Mouse (Mus musculus): Measurements from ENCODE around the gene Dlgap1.

The Dlgap1 gene

DNA sequence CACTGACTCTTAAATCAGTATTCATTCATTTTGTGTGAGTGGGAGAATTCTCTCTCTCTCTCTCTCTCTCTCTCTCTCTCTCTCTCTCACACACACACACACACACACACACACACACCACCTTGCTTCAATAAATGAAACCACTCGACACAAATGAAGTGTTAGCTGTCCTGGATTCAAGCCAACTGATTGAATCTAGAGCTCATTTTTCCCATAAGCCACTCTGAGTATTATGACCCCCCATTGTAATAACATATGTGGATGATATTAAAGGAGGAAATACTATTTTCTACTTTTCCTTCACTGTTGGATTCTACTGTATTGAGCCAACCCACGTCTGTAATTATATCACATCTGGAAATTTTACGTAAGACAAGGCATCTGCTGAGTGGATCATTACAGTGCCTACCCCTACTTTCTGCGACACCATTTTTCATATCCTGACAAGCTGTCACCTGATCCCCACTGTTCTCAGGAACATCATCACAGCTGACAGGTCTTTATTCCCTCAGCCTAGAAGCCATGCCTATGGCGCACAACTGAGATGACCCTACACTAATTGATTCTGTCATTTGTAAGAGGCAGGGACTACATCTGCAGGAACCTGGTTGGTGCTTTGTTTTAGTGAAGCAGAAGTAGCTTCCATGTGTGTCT is 645.7 kb downstream of the Dlgap1 start:
- no peak for DNase-seq (ENCODE audit: low spot score in 2 of 2)

GRCm38 (mm10) chr17:70622493-70622892 is 653.6 kb downstream of the Dlgap1 start:
- DNase-seq (ENCODE audit: low spot score in 2 of 2), result peak; percentile 65 to 81

DNA sequence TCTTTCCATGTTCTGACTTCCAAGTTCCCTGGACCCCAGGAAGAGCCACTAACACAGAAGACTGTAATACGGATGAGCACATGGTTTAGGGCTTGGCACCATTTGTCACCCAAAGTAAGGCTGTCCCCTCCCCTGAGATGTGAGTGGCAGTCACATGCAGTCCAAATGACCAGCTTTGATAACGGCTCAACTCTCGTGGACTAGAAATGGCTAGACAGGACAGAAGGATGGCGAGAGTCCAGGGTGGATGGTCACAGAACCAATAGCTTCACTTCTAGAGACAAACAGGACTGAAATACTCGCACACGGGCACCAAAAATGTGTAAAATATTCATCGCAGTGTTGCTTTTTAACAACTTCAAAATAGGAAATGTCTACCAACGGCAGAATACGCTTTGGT is 657.5 kb downstream of the Dlgap1 start:
- no peak for DNase-seq (ENCODE audit: low spot score in 2 of 2)

- no peak for DNase-seq (ENCODE audit: low spot score in 2 of 2)
Observed at GRCm38 (mm10) chr17:70626925-70627324, 658.1 kb downstream of the Dlgap1 start.

- DNase-seq (ENCODE audit: low spot score in 2 of 2), result peak; percentile 69 to 83
Observed at GRCm38 (mm10) chr17:70629653-70630378, 660.9 kb downstream of the Dlgap1 start.

DNA sequence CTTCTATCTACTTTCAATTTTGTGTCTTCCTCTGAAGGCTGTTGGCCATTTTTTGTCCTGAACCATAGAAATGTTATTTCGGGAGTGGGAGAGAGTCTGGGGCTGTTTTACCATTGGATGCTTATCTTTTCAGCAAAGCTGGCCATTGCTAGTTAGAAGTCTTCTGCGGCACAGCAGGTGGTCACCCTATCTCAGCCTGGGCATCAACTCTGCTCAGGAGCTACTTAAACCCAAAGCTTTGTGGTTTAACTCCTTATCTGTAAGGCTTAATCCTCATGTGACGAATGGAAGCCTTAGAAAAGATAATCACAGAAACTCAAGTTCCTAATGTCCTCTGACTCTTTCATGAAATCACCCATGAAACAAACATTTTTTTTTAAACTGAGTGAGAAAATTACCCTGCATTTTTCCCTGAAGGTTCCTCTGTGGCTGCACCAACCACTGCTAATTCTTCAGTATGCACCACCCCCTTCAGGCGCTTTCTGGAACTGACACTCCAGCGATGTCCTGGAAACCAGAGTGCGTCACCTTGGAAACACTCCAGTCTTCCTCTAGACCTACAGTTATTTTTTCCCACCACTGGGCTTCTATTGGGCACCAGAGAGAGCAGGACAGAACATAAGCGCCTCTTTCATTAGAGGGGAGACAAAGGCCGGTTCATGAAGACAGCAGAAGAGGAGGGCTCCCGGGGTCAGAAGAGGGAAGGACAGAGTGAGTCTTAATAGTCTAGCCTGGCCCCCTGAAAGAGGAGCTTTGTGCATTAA is 664.5 kb downstream of the Dlgap1 start:
- peak; percentile 85 to 93 for DNase-seq (ENCODE audit: low spot score in 2 of 2)

DNA sequence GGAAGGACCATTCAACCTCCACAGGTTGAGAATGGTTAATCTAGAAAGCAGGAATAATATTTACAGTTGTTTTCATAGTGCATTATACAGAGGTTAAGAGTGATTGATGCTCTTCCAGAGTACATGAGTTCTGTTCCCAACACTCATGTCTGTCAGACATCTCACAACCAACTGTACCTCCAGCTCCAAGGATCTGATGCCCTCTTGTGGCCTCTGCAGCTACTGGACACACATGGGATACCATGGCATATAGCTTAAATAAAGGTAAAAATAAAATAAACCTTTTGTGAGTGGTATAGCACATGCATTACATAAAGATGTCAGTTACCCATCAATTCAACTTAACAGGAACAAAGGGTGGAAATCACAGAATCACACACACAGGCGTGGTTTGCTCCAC is 674.3 kb downstream of the Dlgap1 start:
- DNase-seq (ENCODE audit: low spot score in 2 of 2), result no peak

DNA sequence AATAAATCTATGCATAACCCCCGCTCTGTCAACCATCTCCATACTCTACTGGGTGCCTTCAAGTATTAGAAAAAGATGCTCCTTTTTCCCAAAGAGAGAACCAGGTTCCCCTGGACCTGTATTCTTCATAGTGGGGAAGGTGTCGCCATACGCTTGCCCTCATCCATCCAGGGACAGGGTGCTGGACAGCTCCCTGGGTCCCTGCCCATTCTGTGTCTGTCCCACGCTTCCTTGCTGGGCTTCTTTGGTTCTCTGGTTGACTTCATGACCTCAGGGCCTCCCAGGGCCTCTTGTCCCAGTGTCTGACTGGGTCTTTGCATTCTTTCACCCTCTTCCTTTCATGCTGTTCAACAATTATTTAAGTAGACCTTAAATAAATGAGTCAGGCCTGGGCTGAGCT is 677.8 kb downstream of the Dlgap1 start:
- DNase-seq (ENCODE audit: low spot score in 2 of 2), result no peak

- DNase-seq (ENCODE audit: low spot score in 2 of 2), result no peak
Observed at GRCm38 (mm10) chr17:70661382-70661781, 692.5 kb downstream of the Dlgap1 start.

GRCm38 (mm10) chr17:70663992-70664391 is 695.1 kb downstream of the Dlgap1 start:
- no peak for DNase-seq (ENCODE audit: low spot score in 2 of 2)

GRCm38 (mm10) chr17:70664484-70665040 is 695.7 kb downstream of the Dlgap1 start:
- DNase-seq (ENCODE audit: low spot score in 2 of 2), result no peak

DNA sequence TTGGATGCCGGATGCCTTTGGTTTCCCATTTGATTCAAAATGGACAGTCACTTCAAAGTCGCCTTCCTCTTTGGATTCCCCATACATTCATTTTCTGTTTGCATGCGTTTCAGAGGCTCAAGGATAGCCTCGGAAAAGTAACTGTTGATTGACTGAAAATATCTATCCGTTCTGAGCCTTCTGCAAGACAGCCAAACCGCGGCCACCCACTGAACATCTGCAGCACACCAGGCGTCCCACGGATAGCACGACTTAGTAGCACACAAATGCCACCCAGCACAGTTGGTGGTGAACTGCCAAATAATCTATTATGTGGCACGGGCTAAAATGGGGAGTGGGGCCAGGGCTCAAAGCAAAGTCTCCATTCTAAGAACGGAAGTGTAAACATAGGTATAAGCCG is 705.1 kb downstream of the Dlgap1 start:
- peak; percentile 71 to 87 for DNase-seq (ENCODE audit: low spot score in 2 of 2)

DNA sequence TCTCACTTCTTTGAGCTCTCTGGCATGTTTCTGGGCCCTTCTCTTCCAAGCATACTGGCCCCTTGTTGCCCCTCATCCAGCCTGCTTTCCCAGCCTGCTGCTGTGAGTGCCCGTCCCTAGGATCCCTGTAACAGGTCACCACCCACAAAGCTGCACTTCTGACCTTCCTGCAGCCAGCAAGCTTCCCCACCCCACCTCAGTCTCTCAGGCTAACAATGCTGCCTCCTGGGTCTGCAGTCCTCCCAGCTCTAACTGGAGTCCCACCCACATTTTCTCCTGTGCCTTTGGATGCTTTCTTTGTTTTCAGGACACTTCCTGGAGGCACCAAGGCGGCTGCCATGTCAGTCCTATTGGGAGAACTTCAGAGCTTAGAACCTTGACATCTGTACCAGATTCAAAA is 707.6 kb downstream of the Dlgap1 start:
- DNase-seq (ENCODE audit: low spot score in 2 of 2), result no peak

GRCm38 (mm10) chr17:70683561-70684167 is 714.8 kb downstream of the Dlgap1 start:
- peak; percentile 83 to 89 for DNase-seq (ENCODE audit: low spot score in 2 of 2)

DNA sequence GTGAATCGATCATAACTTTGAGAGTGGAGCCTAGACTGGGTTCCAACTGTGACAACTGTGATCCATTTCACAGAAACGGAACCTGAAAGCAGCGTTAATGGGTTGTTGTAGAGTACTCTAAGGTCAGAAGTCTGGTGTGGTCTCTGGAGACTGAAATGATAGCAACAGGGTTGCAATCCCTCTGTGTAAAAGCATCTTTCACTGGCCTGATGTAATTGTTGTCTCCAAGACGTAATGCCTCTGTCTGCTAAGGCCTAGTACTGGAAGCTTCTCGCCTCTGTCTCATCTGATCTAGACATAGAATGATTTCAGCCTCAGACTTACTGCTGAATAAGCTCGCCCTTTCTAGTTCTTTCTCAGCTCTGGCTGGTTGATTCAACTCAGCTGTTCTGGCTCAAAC is 721.3 kb downstream of the Dlgap1 start:
- no peak for DNase-seq (ENCODE audit: low spot score in 2 of 2)

GRCm38 (mm10) chr17:70690598-70690997 is 721.7 kb downstream of the Dlgap1 start:
- no peak for DNase-seq (ENCODE audit: low spot score in 2 of 2)

GRCm38 (mm10) chr17:70706976-70707818 is 738.3 kb downstream of the Dlgap1 start:
- DNase-seq (ENCODE audit: low spot score in 2 of 2), result peak; percentile 81 to 87

DNA sequence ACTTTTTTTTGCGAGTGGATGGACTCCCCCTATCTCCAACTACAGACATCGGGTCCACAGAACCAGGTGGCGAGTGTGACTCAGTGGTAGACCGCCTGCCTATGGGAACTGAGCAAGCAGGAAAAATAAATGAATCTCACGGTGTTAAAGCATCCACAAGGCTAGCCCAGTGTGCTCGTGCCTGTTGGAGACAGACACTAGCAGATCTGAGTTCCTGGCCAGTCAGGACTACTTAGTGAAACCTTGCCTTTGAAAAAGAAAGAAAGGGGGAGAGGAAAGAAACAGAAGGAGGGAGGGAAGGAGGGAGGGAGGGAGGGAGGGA is 738.9 kb downstream of the Dlgap1 start:
- DNase-seq (ENCODE audit: low spot score in 2 of 2), result no peak

DNA sequence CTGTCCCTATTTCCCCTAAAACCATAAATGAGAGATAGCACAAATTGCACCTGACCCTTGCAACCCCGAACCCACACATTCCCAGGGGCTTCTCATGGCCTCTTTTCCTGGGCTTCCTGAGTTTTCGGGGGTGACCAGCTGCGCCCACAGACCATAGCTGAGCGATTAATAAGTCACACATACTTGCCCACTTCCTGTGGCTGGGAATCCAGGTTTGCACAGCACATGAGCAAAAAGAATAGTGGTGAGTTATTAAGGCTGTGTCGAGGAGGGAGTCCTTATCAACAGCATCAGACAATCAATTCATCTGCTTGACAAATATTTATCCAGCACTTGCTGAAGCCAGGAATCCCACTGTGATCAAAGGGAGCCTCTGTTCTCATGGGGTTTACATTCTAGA is 740.7 kb downstream of the Dlgap1 start:
- DNase-seq (ENCODE audit: low spot score in 2 of 2), result no peak

- DNase-seq (ENCODE audit: low spot score in 2 of 2), result no peak
Observed at GRCm38 (mm10) chr17:70713470-70713869, 744.6 kb downstream of the Dlgap1 start.

DNA sequence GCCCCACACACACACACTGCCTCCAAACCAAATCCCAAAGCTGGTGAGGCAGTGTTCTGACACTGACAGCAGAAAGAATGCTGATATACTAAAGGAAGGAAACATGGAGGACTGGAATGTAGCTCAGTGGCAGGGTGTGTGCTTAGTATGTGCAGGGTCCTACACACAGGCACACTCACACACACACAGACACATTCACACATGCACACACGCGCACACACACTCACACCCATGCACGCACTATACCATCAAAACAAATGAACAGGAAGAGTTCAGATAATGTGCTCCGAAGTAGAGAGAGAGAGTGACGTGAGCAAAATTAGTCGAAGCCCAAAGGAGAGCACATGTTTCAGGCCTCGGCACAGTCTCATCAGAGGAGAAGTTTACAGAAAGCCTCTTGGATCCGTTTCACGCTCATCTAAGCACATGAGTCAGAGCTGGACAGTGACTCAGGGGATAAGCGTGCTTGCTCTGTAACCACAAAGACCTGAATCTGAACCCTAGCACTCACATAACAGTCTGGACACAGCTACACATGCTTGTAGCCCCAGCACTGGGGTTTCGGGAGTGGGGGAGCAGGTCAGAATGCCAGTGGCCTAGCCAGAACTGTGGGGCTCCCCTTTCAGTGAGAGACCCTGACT is 750.9 kb downstream of the Dlgap1 start:
- DNase-seq (ENCODE audit: low spot score in 2 of 2), result no peak
